Mouse (Mus musculus): ENCODE measurements around the gene Gm28230.

Gene Gm28230

DNA sequence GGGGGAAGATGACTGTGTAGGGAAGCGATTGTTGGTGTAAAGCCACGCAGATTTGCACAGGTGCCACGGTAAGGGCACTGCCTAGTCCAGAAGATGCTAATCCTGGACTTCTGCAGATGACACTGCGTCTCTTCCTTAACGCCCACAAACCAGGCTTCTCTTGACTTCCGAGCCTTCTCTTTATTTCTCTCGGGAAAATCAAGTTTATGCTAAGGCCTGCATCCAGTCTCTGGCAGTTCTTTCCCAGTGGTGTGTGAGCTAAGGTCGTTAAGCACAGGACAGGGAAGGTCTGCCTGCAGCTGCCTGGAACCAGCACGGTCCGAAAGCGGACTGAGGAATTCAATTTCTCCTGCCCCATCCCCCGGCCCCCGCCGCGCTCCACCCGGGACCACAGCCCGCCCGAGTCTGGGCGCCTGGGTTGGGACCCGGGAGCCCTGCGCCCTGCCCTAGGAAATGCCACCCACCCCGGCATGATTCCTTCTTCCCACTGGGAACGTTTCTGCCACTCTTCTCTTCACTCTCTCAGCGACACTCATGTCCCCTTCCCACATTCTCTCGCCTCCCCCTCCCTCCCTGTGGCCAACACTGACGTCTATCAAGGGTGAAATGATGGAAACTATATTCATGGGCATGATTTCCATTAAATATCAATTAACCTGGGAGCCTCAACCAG is 22.7 kb upstream of the Gm28230 start:
- no peak for DNase-seq (ENCODE audit: low read depth, low spot score)

DNA sequence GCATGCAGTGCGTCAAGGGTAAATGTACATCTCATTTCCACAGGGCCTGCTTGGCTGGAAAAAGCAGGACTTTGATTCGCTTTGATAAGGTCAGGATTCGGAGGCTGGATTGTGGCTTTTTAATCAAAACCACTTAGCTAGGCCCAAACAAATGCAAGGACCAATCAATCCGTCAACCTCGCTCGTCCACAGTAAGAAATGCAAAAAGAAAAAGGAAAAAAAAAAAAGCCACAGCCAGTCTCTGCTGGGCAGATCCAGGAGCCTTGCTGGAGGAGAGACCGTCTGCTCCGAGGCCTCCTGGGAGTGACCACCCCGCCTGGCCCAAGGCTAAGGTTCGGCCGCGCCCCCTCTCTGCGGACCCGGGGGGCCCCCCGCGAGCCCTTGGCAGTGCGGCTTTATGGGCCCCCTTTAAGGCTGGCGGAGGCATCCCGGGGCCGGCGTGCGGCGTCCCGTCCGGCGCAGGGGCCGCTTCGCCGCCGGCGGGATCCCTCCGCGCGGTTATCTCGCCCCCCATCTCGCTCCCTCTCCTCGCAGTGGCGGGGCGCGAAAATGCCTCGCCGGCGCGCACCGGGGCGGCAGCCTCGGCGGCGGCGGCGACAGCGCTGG is 22.0 kb upstream of the Gm28230 start, which contains the start of gene Hoxd8:
TSS of gene Hoxd8 (plus strand) at position 223 of the 606 bp plus-strand sequence.
- DNase-seq (ENCODE audit: low read depth, low spot score): peak; percentile 71

DNA sequence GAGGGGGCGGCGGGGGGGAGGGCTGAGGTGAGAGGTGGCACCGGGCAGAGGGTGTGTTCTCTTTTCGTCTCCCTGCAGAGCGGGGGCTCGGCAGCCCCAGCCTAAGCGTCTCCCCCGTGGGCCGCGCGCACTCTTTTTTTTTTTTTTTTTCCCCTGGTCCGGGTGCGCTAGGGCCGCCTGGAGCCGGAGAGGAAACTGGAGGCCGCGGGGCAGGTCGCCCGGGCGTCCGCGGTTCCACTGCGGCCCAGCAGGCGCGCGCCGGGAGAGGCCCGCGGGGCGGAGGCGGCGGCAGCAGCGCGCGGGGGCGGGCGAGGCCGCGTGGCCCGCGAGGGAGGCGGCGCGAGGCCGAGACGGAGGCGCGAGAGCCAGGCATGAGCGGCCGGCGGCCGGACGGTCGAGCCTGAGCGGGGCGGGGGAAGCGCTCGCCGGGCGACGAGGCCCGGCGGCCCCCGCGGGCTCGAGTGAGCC is 21.5 kb upstream of the Gm28230 start:
- DNase-seq (ENCODE audit: low read depth, low spot score): peak; percentile 57

DNA sequence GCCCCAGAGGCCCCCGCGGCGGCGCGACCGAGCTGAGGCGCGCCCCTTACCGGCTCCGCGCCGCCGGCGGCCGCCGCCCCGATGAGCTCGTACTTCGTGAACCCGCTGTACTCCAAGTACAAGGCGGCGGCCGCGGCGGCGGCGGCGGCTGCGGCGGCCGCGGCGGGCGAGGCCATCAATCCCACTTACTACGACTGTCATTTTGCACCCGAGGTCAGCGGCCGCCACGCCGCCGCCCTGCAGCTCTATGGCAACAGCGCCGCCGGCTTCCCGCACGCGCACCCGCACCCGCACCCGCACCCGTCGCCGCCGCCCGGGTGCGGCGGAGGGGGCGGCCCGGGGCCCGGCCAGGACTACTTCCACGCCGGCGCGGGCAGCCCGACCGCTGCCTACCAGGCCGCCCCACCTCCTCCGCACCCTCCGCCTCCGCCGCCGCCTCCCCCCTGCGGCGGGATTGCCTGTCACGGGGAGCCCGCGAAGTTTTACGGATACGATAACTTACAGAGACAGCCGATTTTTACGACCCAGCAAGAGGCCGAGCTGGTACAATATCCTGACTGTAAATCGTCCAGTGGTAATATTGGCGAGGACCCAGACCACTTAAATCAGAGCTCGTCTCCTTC is 20.9 kb upstream of the Gm28230 start:
- DNase-seq (ENCODE audit: low read depth, low spot score): peak; percentile 79

DNA sequence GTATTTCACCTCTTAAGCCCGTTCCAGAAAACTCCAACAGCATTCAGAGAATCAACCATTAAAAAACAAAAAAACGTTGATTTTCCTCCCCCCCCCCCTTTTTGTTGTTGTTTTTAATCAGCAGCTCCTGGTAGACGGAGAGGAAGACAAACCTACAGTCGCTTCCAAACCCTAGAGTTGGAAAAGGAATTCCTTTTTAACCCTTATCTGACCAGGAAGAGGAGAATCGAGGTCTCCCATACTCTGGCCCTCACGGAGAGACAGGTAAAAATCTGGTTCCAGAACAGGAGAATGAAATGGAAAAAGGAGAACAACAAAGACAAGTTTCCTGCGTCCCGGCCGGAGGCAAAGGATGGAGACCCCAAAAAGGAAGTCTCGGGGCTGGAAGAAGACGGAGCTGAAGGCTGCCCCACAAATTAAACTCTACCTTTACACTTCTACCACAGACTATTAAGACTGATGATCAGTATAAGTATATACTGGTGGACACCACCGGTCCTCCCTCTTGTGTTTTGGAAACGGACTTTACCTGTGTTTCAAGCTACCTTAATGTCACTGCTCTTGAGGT is 20.1 kb upstream of the Gm28230 start:
- DNase-seq (ENCODE audit: low read depth, low spot score): no peak

GRCm38 (mm10) chr2:74707599-74707998 is 18.9 kb upstream of the Gm28230 start:
- no peak for DNase-seq (ENCODE audit: low read depth, low spot score)

DNA sequence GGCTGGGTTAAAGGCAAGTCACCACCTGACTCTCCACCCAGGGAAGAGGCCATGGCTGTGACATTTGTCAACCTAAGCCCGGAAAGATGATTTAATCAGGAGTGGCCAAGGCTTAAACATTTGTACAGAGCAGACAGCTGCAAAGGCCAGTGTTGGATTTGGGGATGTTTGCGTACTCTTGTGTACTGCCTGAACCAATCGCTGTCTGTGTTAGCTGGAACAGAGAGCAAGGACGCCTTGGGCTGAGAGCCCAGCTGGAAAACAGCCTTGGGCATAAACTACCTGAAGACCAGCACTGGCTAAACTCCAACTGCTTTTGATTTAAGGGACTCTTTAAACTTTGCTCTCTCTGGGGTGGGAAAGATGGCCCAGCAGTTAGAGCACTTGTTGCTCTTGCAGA is 17.9 kb upstream of the Gm28230 start:
- no peak for DNase-seq (ENCODE audit: low read depth, low spot score)

- peak; percentile 44 for DNase-seq (ENCODE audit: low read depth, low spot score)
These were observed 16.8 kb upstream of the Gm28230 start for GRCm38 (mm10) chr2:74709465-74710419.

GRCm38 (mm10) chr2:74710929-74711543 is 15.5 kb upstream of the Gm28230 start:
- peak; percentile 73 for DNase-seq (ENCODE audit: low read depth, low spot score)

GRCm38 (mm10) chr2:74711721-74712621 is 14.6 kb upstream of the Gm28230 start, which contains the start of the genes Hoxd3 and Hoxd4:
Hoxd3 (plus strand) TSS chr2:74711927.
Hoxd4 (plus strand) TSS chr2:74711929.
- peak; percentile 68 for DNase-seq (ENCODE audit: low read depth, low spot score)

- DNase-seq (ENCODE audit: low read depth, low spot score): no peak
These were observed 13.0 kb upstream of the Gm28230 start for GRCm38 (mm10) chr2:74713239-74714150.

GRCm38 (mm10) chr2:74714156-74714789 is 12.3 kb upstream of the Gm28230 start:
- no peak for DNase-seq (ENCODE audit: low read depth, low spot score)

DNA sequence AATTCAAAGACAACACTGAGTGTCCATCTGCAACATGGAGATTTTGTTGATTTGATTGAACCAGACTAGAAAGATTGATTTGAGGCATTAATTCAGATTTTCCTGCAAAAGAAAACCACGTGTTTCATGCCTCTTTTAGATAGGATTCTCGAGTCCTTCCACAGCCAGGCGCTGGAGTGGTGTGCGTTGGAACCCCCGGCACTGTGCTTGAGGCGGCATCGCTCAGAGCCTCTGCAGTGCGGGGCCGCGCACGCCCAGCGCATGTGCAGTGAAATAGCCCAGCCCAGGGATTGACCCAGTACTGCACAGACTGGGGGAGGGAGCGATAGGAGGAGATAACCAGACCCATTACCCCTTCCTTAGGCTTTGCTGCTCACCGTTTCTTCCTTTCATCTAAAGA is 11.6 kb upstream of the Gm28230 start:
- DNase-seq (ENCODE audit: low read depth, low spot score): peak; percentile 70

- DNase-seq (ENCODE audit: low read depth, low spot score): peak; percentile 98
These were observed 10.9 kb upstream of the Gm28230 start for GRCm38 (mm10) chr2:74715504-74716241.

DNA sequence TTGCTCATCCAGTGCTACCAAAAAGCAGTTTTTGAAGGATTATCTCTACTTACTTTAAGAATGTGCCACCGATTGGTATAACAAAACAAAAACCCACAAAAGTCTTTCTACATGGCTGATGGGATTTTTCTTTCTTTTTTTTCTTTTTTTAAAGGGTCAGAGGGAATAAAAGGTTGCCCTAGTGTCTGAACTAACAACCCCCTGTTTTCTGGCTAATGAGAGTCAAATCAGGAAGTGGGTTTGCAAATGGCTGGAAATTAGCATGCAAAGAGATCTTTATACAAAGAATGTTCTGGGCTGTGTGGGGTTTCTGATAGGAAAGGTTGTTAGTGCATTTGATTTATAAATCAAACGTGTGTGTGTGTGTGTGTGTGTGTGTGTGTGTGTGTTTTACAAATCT is 6.1 kb upstream of the Gm28230 start:
- DNase-seq (ENCODE audit: low read depth, low spot score): no peak

DNA sequence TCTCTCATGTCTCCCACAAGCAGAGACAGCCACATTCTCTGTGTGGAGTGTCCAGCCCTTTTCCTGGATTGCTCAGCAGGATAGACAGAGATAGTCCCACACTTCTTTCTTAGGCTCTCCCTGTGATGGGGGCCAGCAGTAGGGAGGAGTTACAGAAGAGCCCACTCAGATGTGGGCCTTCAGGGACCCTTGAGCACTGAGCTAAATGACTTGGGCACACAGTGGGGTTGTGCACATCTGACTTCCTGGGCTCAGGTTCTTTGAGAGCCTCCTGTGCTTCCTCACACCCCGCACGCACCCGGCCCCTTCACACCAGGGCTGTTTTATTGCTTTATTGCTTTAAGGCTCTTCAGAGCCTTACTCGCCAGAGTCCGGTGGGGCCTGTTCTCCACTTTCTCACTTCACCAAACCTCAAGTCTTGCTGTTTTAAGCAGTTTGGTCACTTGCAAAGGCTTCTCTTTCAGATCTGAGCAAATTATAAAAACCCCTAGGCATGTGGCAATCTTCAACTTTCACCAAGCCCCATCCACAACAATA is 5.5 kb upstream of the Gm28230 start:
- DNase-seq (ENCODE audit: low read depth, low spot score): no peak

- DNase-seq (ENCODE audit: low read depth, low spot score): no peak
These were observed 4.6 kb upstream of the Gm28230 start for GRCm38 (mm10) chr2:74721882-74722281.
